Mouse (Mus musculus) ES-Bruce4 (cell line): Measurements from ENCODE around the gene Tbk1.

Source experiments
- CTCF ChIP-seq: IDR thresholded peaks from one replicate; pipeline ENCODE4 v1.8.1; 2011; ENCODE audit warnings: low read depth, low read length
- EP300 ChIP-seq: IDR thresholded peaks from 2 replicates; pipeline ENCODE4 v1.6.1; 2011; ENCODE audit warnings: low read depth, low read length; ENCODE audit not compliant: insufficient read depth
- POLR2A ChIP-seq: IDR thresholded peaks from one replicate; pipeline ENCODE4 v1.8.1; 2011; ENCODE audit warnings: low read length; ENCODE audit not compliant: insufficient read depth

DNA sequence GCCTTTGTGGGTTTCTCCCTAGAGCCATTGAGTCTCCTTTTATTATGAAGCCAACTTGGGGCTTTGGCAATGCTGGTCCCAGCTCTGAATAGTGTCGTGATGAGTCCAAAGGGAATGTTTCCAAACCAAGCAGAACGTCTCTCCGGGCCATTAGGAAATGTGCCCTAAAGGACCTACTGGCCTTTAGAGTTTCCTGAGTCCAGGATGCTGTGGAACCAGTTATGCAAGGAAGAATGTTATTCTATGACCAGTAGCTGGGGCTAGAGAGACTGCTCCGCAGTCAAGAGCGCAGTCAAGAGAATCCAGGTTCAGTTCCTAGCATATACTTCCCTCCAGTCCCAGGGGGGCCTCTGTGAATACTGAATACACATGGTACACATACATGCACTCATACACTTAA is 86.6 kb downstream of the Tbk1 start:
- no peak for TF ChIP-seq CTCF
- TF ChIP-seq POLR2A, result no peak
- TF ChIP-seq EP300, result no peak
